Mouse (Mus musculus): ENCODE measurements around the gene Mfsd2b.

The Mfsd2b gene

GRCm38 (mm10) chr12:4813636-4814035, 60.5 kb downstream of the Mfsd2b start:
- DNase-seq (ENCODE audit: low spot score in 2 of 2) = no peak

Data from right cerebral cortex, postnatal 10 days (tissue).